Mouse (Mus musculus) cerebellum, postnatal 36 days (tissue): ENCODE results near the gene Guf1.

Experiments
- DNase-seq, 2 experiments: peaks; one replicate each; pipeline ENCODE4 v3.0.0; 2021 to 2022; ENCODE audit warnings: mixed read lengths in 2 of 2

The Guf1 gene

DNA sequence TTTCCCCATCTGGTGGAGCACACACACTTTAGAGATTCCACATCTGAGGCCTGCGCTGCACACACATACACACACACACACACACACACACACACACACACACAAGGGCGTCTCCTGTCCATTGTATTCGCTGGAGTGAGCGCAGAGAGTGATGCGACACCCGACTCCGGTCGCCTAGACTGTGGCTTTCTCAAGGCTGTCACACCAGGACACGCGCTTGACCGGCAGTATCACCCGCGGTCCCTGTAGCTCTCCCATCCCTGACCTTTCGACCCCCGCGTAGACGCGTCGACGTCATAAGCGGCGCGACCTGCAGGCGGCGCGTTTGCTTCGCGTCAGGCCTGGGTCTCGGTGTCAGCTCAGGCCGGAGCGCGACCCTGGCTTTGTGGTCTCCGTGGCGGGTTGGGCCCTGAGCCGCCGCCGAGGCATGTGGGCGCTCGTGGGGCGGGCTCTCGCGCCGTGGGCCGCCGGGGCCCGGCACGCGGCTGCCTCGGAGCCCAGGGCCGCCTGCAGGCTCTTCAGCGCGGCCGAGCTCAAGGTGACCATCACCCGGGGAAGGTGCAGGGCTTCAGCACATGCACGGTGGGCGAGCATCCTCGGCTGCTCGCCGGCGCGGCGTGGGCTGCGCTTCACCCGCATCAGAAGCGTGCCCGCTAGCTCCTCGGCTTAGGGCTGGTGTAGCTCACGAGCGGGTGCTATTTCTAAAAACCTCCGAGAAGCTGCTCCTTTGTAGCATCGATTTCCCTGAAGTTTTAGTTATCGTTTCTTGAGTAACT is at the start of gene Guf1:
Guf1 (plus strand) TSS at position 296 of the 776 bp plus-strand sequence.
- peak; percentile 97 to 98 for DNase-seq

DNA sequence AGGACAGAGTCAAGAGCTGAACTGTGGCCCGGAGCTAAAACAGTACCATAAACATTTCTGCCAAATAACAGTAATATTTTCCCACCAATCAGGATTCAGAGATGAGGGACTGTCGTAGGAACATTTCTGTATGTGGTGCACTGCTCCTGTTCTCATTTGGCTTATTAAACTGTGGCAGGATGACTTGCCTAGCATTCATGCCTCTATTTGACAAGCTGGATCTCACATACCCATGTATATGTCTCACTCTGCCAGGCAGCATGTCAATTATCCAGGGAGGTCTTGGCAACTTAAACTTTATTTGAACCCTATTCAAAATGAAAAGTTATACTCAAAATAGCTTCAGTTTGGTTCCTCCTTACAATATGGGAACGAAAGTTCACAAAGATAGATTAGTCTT is 49.7 kb upstream of the Guf1 start:
- no peak for DNase-seq

DNA sequence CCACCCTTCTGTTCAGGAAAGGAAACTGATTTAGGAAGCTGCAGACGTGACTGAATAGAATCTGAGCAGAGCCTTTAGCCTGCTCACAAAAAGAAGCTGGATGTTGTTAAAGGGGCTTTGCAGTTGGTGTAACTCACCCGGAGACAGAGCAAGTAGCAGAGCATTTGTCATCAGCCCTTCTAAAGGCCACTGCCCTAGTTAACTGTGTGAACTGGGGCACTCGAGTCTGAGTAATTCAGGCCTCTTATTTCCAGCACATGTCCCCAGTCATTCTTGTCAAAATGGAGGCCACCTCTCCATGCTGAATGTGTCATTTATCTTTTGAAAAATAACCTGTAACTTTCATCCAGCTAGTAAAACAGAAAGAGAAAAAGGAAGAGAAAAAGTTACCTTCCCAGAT is 45.1 kb upstream of the Guf1 start:
- DNase-seq, result no peak

DNA sequence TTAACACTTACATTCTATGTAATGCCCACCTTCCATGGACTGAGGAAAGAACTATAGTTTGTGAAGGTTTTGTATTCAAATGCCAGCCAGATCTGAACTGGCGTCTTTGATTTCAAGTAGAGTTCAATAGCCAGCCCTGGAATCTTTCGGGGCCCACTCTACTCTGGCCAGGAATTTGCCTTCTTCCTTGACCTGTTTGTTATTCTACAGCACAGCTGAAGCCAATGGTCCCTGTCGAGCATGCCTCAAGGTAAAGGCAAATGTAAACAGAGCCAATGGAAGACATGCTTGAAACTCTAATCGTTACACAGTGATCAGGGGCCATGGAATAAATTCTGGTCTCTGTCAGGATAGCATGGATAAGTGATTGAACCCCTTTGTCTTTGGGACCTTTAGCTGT is 44.5 kb upstream of the Guf1 start:
- no peak for DNase-seq

DNA sequence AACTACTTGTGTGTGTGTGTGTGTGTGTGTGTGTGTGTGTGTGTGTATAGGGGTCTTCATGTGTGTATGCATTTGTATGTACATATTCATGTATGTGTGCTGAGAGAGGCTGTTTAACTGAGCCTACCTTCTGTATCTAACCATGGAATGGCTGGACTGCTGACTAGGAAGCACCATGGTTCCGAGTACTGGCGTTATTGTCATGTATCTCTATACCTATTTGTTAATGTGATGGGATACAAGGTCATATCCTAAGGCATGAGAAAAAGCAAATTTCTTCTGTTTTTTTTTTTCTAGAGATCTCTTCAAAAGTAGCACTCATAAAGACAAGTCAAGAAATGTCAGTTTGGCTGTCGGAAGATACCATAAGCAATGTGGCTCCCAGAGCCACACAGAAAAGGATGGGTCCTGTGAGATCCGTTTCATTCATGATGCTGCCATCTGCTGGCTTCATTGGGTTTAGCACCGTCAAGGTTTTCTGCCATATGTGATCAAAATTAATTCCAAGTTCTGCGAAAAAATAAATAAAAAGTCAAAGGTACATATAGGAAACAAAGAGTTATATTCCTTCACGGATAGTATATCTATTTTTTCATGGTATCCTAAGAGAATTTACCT is 36.0 kb upstream of the Guf1 start:
- DNase-seq, result peak; percentile 72 to 82

DNA sequence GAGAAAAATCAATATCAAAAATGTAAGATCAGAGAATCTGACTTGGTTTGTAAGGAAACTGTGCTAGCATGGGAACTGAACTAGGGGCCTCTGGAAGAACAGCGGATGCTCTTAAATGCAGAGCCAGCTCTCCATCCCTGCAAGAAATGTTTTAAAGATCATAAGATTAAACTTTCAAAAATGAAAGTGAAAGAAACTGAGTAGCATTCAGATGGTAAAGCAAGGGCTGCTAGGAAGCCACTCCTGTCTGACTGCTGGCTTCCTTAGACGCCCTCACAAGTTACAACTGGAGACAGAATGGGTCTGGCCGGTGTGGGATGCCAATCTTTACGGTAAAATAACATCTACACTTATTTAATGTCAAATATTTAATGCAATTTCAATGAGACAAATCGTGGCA is 34.7 kb upstream of the Guf1 start:
- DNase-seq, result no peak

DNA sequence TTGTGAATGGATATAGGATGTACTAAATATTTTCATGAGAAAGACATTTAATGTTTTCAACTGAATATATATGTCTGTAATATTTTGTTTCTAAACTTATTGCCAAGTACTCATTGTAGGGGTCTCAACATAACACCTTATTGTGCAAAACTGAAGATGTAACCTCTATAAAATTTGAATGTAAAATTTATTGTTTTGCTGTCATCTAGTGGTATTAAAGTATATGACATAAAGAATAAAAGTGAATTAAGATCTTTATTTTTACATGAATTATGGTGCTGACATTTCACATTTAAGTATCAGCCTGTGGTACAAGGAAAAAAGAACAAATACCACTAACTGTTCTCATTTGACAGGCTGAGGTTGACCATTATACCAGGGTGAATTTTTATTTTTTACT is 32.8 kb upstream of the Guf1 start:
- DNase-seq, result no peak

DNA sequence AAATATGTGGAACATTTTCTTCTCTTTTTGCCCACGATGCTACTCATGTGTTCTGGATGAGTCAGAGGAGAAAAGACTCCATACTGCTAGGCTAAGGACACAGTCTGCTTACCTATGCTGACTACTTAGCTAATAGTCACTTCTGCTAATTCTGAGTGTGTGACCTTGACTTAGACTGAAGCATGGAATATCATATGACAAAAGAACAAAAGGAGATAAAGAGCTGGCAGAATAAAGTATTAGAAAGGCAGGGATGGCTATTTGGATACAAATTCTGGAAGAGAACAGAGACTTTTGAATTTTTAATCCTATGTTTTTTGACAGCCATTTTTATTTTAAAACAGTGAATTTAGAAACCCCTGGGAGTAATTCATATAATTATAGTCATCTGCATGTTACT is 15.0 kb upstream of the Guf1 start:
- DNase-seq, result no peak

DNA sequence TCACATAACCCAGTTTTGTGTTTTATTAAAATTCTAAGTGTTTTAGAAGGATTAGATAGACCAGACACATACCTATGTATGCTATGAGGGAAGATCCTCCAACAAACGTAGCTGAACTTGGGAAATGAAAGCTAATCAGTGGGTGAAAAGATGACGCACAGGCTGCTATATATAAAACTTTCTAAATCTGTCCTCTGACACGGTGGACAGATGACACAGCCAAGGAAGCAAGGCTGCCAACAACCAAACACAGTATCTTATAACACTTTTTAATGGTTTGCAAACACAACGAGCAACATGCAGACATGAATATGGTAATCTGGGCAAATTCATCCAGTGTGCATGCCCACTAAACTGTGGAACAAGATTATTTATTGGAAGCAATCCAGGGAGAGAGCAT is 14.2 kb upstream of the Guf1 start, which contains the start of gene Yipf7:
Yipf7 (minus strand) TSS at position 160 of the 400 bp plus-strand sequence.
- DNase-seq, result peak; percentile 10 to 60

DNA sequence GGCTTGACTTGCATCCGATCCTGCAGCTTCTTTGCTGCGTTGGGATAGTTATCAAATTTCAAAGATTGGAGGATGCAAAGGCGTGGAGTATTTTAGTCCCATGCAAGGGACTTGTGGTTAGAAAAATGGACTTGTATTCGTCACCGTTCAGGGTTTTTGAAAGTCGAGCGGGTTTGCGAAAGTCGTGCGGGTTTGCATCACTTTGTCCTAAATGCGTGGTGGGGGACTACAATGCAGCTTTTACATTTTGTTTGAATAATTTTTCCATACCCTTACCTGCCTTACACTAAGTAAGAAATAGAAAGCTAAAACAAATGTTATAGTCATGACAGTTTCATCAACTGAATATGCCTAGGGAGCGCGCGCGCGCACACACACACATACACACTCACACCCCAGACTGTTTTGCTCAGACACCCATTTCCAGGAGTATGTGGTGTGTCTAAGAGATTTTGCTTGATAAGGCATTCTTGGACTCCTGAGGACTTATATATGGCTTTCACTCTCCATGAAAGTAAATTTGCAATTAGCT is 747 bp downstream of the Guf1 start:
- DNase-seq, result no peak

DNA sequence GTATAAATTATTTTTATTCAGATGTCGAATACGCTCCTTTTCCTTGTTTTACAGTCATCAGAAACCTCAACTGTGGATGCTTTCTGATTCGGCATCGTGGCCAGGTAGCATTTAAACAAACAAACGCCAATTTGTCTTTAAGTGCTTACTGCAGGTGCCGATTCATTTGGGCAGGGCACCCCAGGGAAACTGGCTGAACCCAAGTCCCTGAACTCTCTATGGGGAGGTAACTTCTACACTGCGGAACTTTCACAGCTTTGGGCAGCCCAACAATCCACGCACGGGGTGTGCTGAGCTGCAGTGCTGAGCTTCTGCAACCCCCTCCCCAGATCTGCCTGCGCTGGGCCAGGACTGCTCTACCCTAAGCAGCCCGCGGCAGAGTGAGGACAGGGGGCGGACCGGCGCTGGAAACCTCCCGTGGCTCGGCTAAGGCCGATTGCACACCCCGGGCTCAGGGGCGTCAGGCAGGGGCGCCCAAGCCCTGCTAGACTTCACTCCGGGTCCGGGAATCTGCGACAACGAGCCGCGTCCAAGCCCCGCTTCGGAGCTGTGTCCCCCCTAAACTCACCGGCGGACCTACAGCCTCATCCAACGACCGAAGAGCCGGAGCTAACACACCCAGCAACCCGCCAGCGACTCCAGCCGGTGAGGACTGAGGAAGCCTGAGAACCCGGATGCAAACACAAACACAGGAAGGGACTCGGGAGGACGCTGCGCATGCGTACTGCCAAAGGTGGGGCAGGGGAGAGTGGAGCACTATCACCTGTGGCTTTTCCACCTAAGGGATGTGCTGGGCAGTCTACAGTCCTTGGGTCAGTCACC is 35.1 kb downstream of the Guf1 start, which contains the start of gene Gnpda2:
Gnpda2 (minus strand) TSS at position 701 of the 822 bp plus-strand sequence.
- peak; percentile 87 for DNase-seq

DNA sequence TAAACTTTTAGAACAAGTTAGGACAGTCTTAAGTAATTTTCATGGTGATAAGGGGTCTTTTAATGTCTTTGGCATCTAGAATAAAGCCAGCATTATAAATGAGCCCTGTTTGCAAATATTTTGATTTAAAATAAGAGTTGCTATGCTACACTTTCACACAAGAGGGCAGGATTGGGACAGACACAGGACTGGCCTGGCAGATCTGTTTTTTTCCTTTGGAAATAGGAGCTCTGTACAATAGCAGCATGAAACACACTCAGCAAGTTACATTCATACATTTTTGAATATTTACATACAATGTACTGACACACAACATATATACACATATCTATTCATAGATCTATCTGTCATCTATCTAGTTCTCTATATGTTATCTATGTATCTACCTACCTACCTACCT is 44.3 kb downstream of the Guf1 start:
- DNase-seq, result no peak

DNA sequence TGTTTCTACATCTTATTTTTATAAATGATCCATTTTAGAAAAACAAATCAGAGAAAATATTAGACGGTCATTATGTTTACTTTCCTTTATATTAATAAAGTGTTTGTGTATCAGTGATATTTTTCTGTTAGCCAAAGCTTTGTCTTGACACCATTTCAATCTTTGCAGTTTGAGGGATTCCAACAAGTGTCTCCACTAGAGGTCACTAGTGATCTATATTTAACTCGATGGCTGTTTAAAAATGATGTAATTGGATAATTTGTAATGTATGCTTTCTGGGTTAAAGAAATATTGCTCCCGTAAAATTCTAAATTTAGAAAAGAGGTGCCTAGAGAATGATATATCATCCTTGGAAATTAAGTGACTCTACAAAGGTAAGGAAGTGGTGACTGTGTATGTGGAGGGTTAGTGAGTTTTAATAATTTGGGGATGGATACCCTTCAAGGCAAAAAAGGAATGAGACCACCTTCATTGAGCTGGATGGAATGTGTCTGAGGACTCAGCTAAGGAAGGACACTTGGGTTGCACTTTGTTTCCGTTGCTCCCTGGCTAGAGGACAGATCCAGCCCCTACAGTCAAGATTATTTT is 56.6 kb downstream of the Guf1 start:
- no peak for DNase-seq

DNA sequence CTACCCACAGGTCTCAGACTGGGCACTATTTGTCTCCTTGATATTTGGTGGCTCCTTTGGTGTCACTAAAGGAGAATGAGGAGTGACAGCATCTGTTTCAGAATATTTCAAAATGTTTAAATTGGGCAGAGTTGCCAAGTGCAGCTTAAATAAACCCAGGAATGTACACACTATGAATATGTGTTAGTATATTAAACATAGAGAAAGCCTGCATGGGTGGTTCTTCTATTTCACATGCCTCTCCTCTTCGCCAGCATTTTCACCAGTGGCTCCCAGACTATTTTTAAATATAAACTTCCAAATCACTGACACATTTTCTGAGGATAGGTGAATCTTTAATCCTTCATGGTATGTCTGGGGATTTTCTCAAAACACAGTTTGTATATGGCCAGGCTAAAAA is 64.2 kb downstream of the Guf1 start:
- DNase-seq, result no peak
